Mouse (Mus musculus): ENCODE data around the gene Gna12.

Gene Gna12

DNA sequence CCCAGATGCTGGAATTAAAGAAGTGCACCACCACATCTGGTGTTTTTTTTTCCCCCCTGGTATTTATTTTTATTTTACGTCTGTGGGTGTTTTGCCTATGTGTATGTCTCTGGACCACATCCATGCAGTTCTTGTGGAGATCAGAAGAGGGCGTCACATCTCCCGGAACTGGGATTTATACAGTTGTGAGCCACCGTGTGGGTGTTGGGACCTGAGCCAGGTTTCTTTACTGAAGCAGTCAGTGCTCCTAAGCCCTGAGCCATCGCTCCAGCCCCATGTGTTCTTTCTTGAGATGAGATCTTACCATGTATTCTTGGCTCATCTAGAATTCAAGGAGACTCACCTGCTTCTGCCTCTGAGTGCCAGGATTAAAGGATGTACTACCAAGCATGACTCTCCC, 119.2 kb downstream of the Gna12 start:
- no peak for DNase-seq (ENCODE audit: low spot score in 2 of 2)

DNA sequence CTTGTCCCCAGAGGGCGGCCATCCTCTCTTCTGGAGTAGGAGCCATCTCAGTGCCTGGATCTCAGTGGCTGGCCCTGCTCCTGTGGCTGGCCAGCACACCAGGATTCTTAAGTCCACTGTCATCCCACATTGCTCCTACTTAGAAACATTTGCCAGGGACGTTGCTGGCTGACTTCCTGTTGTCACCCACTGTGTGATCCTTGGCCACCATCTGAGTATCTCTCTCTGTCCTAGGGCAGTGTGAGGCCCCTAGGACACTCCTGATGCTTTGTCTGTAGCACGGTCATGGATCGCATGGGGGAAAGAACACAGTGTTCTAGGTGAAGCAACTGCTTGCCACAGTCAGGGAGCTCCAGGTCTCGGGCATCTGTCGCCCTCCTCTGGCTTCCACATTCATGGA, 119.9 kb downstream of the Gna12 start:
- no peak for DNase-seq (ENCODE audit: low spot score in 2 of 2)

All from cerebellum, postnatal 4 days (tissue).